Mouse (Mus musculus): ENCODE data around the gene Dnlz. TPM values are rescaled to one million over a fixed set of nuclear protein-coding genes. Genes with fewer than 3 reads are reported as not detected.
"Not testable (repeated sequence)": the region's sequence is repeated elsewhere in the genome, so short reads cannot be mapped to it uniquely, and the experiment has no call there.

Dnlz gene
- polyA plus RNA-seq, 1 experiment from 2014 or later, result 28.3 TPM

GRCm38 (mm10) chr2:26387713-26388112 lies 35.8 kb upstream of the Dnlz start:
- Histone ChIP-seq H3K4me3 (replicated peaks; ENCODE audit: low read length) (0 out of 2 replicates have a peak overlapping the region, but pooled peaks have one; percentile 98), H3K36me3 (replicated peaks; ENCODE audit: control insufficient read depth, insufficient read depth) (peaks cover 77% of the 10 kb centered on the region)

GRCm38 (mm10) chr2:26380871-26381270 lies 29.0 kb upstream of the Dnlz start:
- WGBS, result 35% methylated on average over 6 of the region's 6 CpGs
- not testable (repeated sequence) for H3K4me1 ChIP-seq (replicated peaks; ENCODE audit: control insufficient read depth, insufficient read depth, low read length); ATAC-seq (ENCODE audit: low FRiP score); H3K27me3 ChIP-seq (ENCODE audit: control insufficient read depth, insufficient read depth, low read length); DNase-seq (ENCODE audit: low spot score); H3K9me3 ChIP-seq (ENCODE audit: control insufficient read depth, low read length)
- peak overlapping the region; percentile 84 for H3K4me3 ChIP-seq (replicated peaks; ENCODE audit: low read length)
- H3K27ac ChIP-seq, result peak overlapping the region; percentile 33; the same call in 1 of the 2 replicates
- H3K4me2 ChIP-seq (replicated peaks), result peak overlapping the region; percentile 94
- H3K36me3 ChIP-seq (replicated peaks; ENCODE audit: control insufficient read depth, insufficient read depth), result peaks cover 63% of the 10 kb centered on the region
- H3K9ac ChIP-seq, result peak overlapping the region; percentile 81

More at GRCm38 (mm10) chr2:26387713-26388112, 35.8 kb upstream of the Dnlz start:
- H3K27me3 ChIP-seq (ENCODE audit: control insufficient read depth, insufficient read depth, low read length), result no peaks in the 10 kb centered on the region
- no peak overlapping the region for H3K27ac ChIP-seq
- peak overlapping the region; percentile 96; the same call in 1 of the 2 replicates for H3K4me2 ChIP-seq (replicated peaks)
- no peak for ATAC-seq (ENCODE audit: low FRiP score)
- no peak for DNase-seq (ENCODE audit: low spot score)
- peaks cover 23% of the 10 kb centered on the region for H3K4me1 ChIP-seq (replicated peaks; ENCODE audit: control insufficient read depth, insufficient read depth, low read length)
- no peak overlapping the region for H3K9ac ChIP-seq
- H3K9me3 ChIP-seq (ENCODE audit: control insufficient read depth, low read length), result no peaks in the 10 kb centered on the region
- 93% methylated on average over 3 of the region's 3 CpGs for WGBS

GRCm38 (mm10) chr2:26380131-26380771 lies 28.3 kb upstream of the Dnlz start, which contains the start of gene Snapc4:
Gene Snapc4 (minus strand): TSS chr2:26380653.
- Histone ChIP-seq H3K27ac (peak within 1 kb of the TSS; percentile 33; the same call in 1 of the 2 replicates), H3K27me3 (ENCODE audit: control insufficient read depth, insufficient read depth, low read length) (no peaks in the 10 kb centered on the region), H3K9ac (peak within 1 kb of the TSS; percentile 81), H3K4me2 (replicated peaks) (peak within 1 kb of the TSS; percentile 94), H3K36me3 (replicated peaks; ENCODE audit: control insufficient read depth, insufficient read depth) (peaks cover 63% of the 10 kb centered on the region), H3K9me3 (ENCODE audit: control insufficient read depth, low read length) (no peaks in the 10 kb centered on the region), H3K4me1 (replicated peaks; ENCODE audit: control insufficient read depth, insufficient read depth, low read length) (peaks cover 7% of the 10 kb centered on the region), H3K4me3 (replicated peaks; ENCODE audit: low read length) (peak within 1 kb of the TSS; percentile 84)
- peak; percentile 83 for DNase-seq (ENCODE audit: low spot score)
- peak; percentile 96 for ATAC-seq (ENCODE audit: low FRiP score)
- under 1% methylated on average over 38 of the region's 38 CpGs for WGBS

DNA sequence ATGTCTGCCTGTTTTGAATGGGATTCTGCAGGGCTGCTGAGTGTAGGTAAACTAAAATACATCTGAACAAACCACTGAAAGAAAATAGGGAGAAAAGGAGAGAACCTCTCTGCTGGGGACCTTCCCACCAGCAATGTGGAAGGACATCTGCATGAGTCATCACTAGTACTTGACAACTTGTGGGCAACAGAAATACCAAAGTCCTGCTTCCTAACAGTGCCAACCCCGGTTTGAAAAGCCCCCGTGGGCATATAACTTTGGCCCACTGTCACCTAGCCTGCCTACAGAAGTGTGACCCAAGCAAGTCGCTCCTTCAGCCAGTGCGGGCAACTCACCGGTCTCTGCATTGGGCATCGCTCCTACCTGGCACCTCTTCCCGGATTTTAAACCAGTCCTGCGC lies 20.5 kb upstream of the Dnlz start:
- Histone ChIP-seq H3K4me3 (replicated peaks; ENCODE audit: low read length) (no peak overlapping the region), H3K9ac (no peak overlapping the region), H3K27ac (no peak overlapping the region), H3K9me3 (ENCODE audit: control insufficient read depth, low read length) (no peaks in the 10 kb centered on the region), H3K36me3 (replicated peaks; ENCODE audit: control insufficient read depth, insufficient read depth) (peaks cover 100% of the 10 kb centered on the region), H3K27me3 (ENCODE audit: control insufficient read depth, insufficient read depth, low read length) (no peaks in the 10 kb centered on the region), H3K4me2 (replicated peaks) (no peak overlapping the region), H3K4me1 (replicated peaks; ENCODE audit: control insufficient read depth, insufficient read depth, low read length) (no peaks in the 10 kb centered on the region)
- 97% methylated on average over 8 of the region's 8 CpGs for WGBS
- ATAC-seq (ENCODE audit: low FRiP score), result no peak
- DNase-seq (ENCODE audit: low spot score), result no peak

GRCm38 (mm10) chr2:26368572-26368971 lies 16.7 kb upstream of the Dnlz start:
- Histone ChIP-seq H3K9ac (no peak overlapping the region), H3K36me3 (replicated peaks; ENCODE audit: control insufficient read depth, insufficient read depth) (peaks cover 100% of the 10 kb centered on the region), H3K4me1 (replicated peaks; ENCODE audit: control insufficient read depth, insufficient read depth, low read length) (no peaks in the 10 kb centered on the region), H3K9me3 (ENCODE audit: control insufficient read depth, low read length) (no peaks in the 10 kb centered on the region), H3K27me3 (ENCODE audit: control insufficient read depth, insufficient read depth, low read length) (no peaks in the 10 kb centered on the region), H3K4me3 (replicated peaks; ENCODE audit: low read length) (no peak overlapping the region), H3K4me2 (replicated peaks) (no peak overlapping the region), H3K27ac (no peak overlapping the region)
- DNase-seq (ENCODE audit: low spot score) (no peak), ATAC-seq (ENCODE audit: low FRiP score) (no peak)
- WGBS, result 89% methylated on average over 1 of the region's 1 CpGs

DNA sequence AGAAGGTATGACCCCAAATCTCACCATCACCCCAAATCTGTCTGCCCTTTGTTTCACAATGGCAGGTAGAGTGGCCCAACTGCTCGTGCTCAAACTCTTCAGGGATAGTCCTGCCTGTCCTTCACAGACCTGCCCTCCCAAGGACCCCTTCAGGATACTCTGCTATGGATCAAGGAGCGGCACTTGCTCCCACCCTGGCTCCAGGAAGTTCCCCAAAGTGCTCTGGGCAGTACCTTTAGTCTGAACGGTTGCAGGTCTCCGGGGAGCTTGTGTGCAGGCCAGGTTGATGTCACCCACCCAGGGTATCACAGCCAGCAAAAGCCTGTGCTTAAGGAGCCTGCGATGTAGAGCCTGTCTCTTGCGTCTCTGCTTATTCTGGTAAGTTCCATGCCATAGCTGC lies 16.0 kb upstream of the Dnlz start:
- Histone ChIP-seq H3K4me3 (replicated peaks; ENCODE audit: low read length) (no peak overlapping the region), H3K9ac (no peak overlapping the region), H3K36me3 (replicated peaks; ENCODE audit: control insufficient read depth, insufficient read depth) (peaks cover 99% of the 10 kb centered on the region), H3K27ac (no peak overlapping the region), H3K4me2 (replicated peaks) (no peak overlapping the region), H3K27me3 (ENCODE audit: control insufficient read depth, insufficient read depth, low read length) (no peaks in the 10 kb centered on the region), H3K4me1 (replicated peaks; ENCODE audit: control insufficient read depth, insufficient read depth, low read length) (no peaks in the 10 kb centered on the region), H3K9me3 (ENCODE audit: control insufficient read depth, low read length) (no peaks in the 10 kb centered on the region)
- ATAC-seq (ENCODE audit: low FRiP score) (no peak), DNase-seq (ENCODE audit: low spot score) (no peak)
- WGBS, result 94% methylated on average over 6 of the region's 6 CpGs

- DNase-seq (ENCODE audit: low spot score) (no peak), ATAC-seq (ENCODE audit: low FRiP score) (no peak)
- Histone ChIP-seq H3K9ac (no peak overlapping the region), H3K4me3 (replicated peaks; ENCODE audit: low read length) (no peak overlapping the region), H3K36me3 (replicated peaks; ENCODE audit: control insufficient read depth, insufficient read depth) (peaks cover 80% of the 10 kb centered on the region), H3K27me3 (ENCODE audit: control insufficient read depth, insufficient read depth, low read length) (no peaks in the 10 kb centered on the region), H3K4me2 (replicated peaks) (no peak overlapping the region), H3K4me1 (replicated peaks; ENCODE audit: control insufficient read depth, insufficient read depth, low read length) (no peaks in the 10 kb centered on the region), H3K27ac (no peak overlapping the region), H3K9me3 (ENCODE audit: control insufficient read depth, low read length) (no peaks in the 10 kb centered on the region)
- WGBS, result 87% methylated on average over 10 of the region's 10 CpGs
Observed at GRCm38 (mm10) chr2:26364738-26365465, 13.0 kb upstream of the Dnlz start.

- DNase-seq (ENCODE audit: low spot score), result no peak
- no peaks in the 10 kb centered on the region for H3K9me3 ChIP-seq (ENCODE audit: control insufficient read depth, low read length)
- peaks cover 65% of the 10 kb centered on the region for H3K36me3 ChIP-seq (replicated peaks; ENCODE audit: control insufficient read depth, insufficient read depth)
- H3K4me1 ChIP-seq (replicated peaks; ENCODE audit: control insufficient read depth, insufficient read depth, low read length), result no peaks in the 10 kb centered on the region
- H3K4me3 ChIP-seq (replicated peaks; ENCODE audit: low read length), result no peak overlapping the region
- 92% methylated on average over 5 of the region's 5 CpGs for WGBS
- H3K27ac ChIP-seq, result no peak overlapping the region
- ATAC-seq (ENCODE audit: low FRiP score), result no peak
- no peaks in the 10 kb centered on the region for H3K27me3 ChIP-seq (ENCODE audit: control insufficient read depth, insufficient read depth, low read length)
- no peak overlapping the region for H3K9ac ChIP-seq
- no peak overlapping the region for H3K4me2 ChIP-seq (replicated peaks)
Observed at GRCm38 (mm10) chr2:26363481-26363880, 11.6 kb upstream of the Dnlz start.

- no peak for DNase-seq (ENCODE audit: low spot score)
- H3K36me3 ChIP-seq (replicated peaks; ENCODE audit: control insufficient read depth, insufficient read depth), result peaks cover 61% of the 10 kb centered on the region
- 87% methylated on average over 5 of the region's 5 CpGs for WGBS
Observed at GRCm38 (mm10) chr2:26362991-26363390, 11.1 kb upstream of the Dnlz start.

More at GRCm38 (mm10) chr2:26362991-26363390, 11.1 kb upstream of the Dnlz start:
- Histone ChIP-seq H3K9me3 (ENCODE audit: control insufficient read depth, low read length) (no peaks in the 10 kb centered on the region), H3K4me1 (replicated peaks; ENCODE audit: control insufficient read depth, insufficient read depth, low read length) (no peaks in the 10 kb centered on the region), H3K4me2 (replicated peaks) (no peak overlapping the region), H3K4me3 (replicated peaks; ENCODE audit: low read length) (no peak overlapping the region), H3K27ac (no peak overlapping the region), H3K9ac (no peak overlapping the region), H3K27me3 (ENCODE audit: control insufficient read depth, insufficient read depth, low read length) (no peaks in the 10 kb centered on the region)
- no peak for ATAC-seq (ENCODE audit: low FRiP score)

Measured in hindbrain, embryonic 14.5 days (tissue).